Mouse (Mus musculus) CH12.LX (cell line): Measurements from ENCODE around the gene Lep. TPM values are rescaled to one million over a fixed set of nuclear protein-coding genes. Genes with fewer than 3 reads are reported as not detected.

Experiments
- DNase-seq: peaks from one replicate; pipeline ENCODE4 v3.0.0-alpha.2; 2013; ENCODE audit errors: extremely low read depth
- H3K27ac ChIP-seq: 2 replicates; pipeline ENCODE4 v1.5.1; 2012; ENCODE audit warnings: low read depth, mild to moderate bottlenecking, control low read depth, moderate library complexity; ENCODE audit not compliant: insufficient read depth
- H3K27me3 ChIP-seq: replicated peaks from 2 replicates; pipeline ENCODE3; 2012; ENCODE audit warnings: inconsistent platforms
- H3K36me3 ChIP-seq, 2 experiments: replicated peaks in 1 of 2; 2 replicates each; pipeline versions ENCODE3 to v1.6.1; 2012; ENCODE audit warnings: inconsistent platforms in 1 of 2, low read length in 1 of 2, mild to moderate bottlenecking in 1 of 2, mixed read lengths in 1 of 2, moderate library complexity in 1 of 2; ENCODE audit not compliant: control insufficient read depth in 1 of 2, insufficient read depth in 1 of 2
- H3K4me1 ChIP-seq, 2 experiments: 2 replicates each; pipeline ENCODE4 v1.6.1; 2012; ENCODE audit warnings: inconsistent platforms in 1 of 2, moderate library complexity in 1 of 2; ENCODE audit not compliant: insufficient read depth in 2 of 2, control insufficient read depth in 1 of 2
- H3K4me2 ChIP-seq: 2 replicates; pipeline ENCODE4 v1.6.1; 2012; ENCODE audit warnings: low read depth, mild to moderate bottlenecking, control low read depth; ENCODE audit not compliant: poor library complexity, insufficient read depth, severe bottlenecking
- H3K4me3 ChIP-seq, 3 experiments: fragments of 150-350 bp in 1 of 3; sonication (generic) in 1 of 3; replicated peaks in 1 of 3; 2 replicates each; pipeline versions ENCODE3 to v1.5.1; 2011 to 2012; ENCODE audit warnings: low read depth in 2 of 3, low read length in 2 of 3, mild to moderate bottlenecking in 2 of 3, moderate library complexity in 2 of 3, control low read depth in 1 of 3, improper control_type of control experiment in 1 of 3, inconsistent platforms in 1 of 3, mixed read lengths in 1 of 3; ENCODE audit not compliant: poor library complexity in 1 of 3
- H3K79me2 ChIP-seq: replicated peaks from 2 replicates; pipeline ENCODE4 v1.6.1; 2012; ENCODE audit warnings: mild to moderate bottlenecking, moderate library complexity; ENCODE audit not compliant: control insufficient read depth, poor library complexity, insufficient read depth, severe bottlenecking; ENCODE audit errors: extremely low read depth
- H3K9ac ChIP-seq: 2 replicates; pipeline ENCODE4 v1.6.1; 2012; ENCODE audit warnings: low read depth, mild to moderate bottlenecking, control low read depth, moderate library complexity; ENCODE audit not compliant: insufficient read depth
- H3K9me3 ChIP-seq: replicated peaks from 2 replicates; pipeline ENCODE3; 2012; ENCODE audit warnings: low read length, inconsistent platforms, mixed read lengths
- BHLHE40 ChIP-seq: IDR thresholded peaks from 2 replicates; pipeline ENCODE4 v1.6.1; 2011; ENCODE audit warnings: mild to moderate bottlenecking, low read depth, low read length, improper control_type of control experiment
- CHD2 ChIP-seq: IDR thresholded peaks from 2 replicates; pipeline ENCODE4 v1.6.1; 2011; ENCODE audit warnings: low read length, improper control_type of control experiment
- CTCF ChIP-seq, 2 experiments: IDR thresholded peaks in 1 of 2; conservative IDR thresholded peaks in 1 of 2; 2 replicates each; pipeline ENCODE4 v1.5.1; 2011 to 2012; ENCODE audit warnings: low read depth in 2 of 2, low read length in 2 of 2, improper control_type of control experiment in 1 of 2, inconsistent platforms in 1 of 2, mild to moderate bottlenecking in 1 of 2, moderate library complexity in 1 of 2
- ETS1 ChIP-seq: conservative IDR thresholded peaks from 2 replicates; pipeline ENCODE4 v1.6.1; 2012; ENCODE audit warnings: low read depth, mild to moderate bottlenecking, inconsistent platforms, low read length, improper control_type of control experiment, moderate library complexity
- IRF4 ChIP-seq: IDR thresholded peaks from 2 replicates; pipeline ENCODE4 v1.6.1; 2014; ENCODE audit warnings: low read depth, mild to moderate bottlenecking, inconsistent platforms, low read length, improper control_type of control experiment
- MAFK ChIP-seq: IDR thresholded peaks from 2 replicates; pipeline ENCODE4 v1.6.1; 2011; ENCODE audit warnings: low read length, improper control_type of control experiment; ENCODE audit not compliant: insufficient replicate concordance
- MAX ChIP-seq: IDR thresholded peaks from 2 replicates; pipeline ENCODE4 v1.6.1; 2011; ENCODE audit warnings: low read length, improper control_type of control experiment
- MAZ ChIP-seq: IDR thresholded peaks from 2 replicates; pipeline ENCODE4 v1.6.1; 2012; ENCODE audit warnings: low read depth, mild to moderate bottlenecking, inconsistent platforms, low read length, improper control_type of control experiment, moderate library complexity
- MXI1 ChIP-seq: IDR thresholded peaks from 2 replicates; pipeline ENCODE4 v1.6.1; 2011; ENCODE audit warnings: mild to moderate bottlenecking, low read depth, low read length, improper control_type of control experiment
- NELFE ChIP-seq: IDR thresholded peaks from 2 replicates; pipeline ENCODE4 v1.6.1; 2011; ENCODE audit warnings: low read depth, low read length, improper control_type of control experiment
- PAX5 ChIP-seq: IDR thresholded peaks from 2 replicates; pipeline ENCODE4 v1.6.1; 2012; ENCODE audit warnings: low read length, inconsistent platforms, mixed read lengths
- POLR2A ChIP-seq: IDR thresholded peaks from 2 replicates; pipeline ENCODE4 v1.6.1; 2011; ENCODE audit warnings: low read depth, mild to moderate bottlenecking, improper control_type of control experiment, low read length
- RCOR1 ChIP-seq: conservative IDR thresholded peaks from 2 replicates; pipeline ENCODE4 v1.6.1; 2012; ENCODE audit warnings: low read depth, mild to moderate bottlenecking, inconsistent platforms, low read length, improper control_type of control experiment
- SMC3 ChIP-seq: IDR thresholded peaks from 2 replicates; pipeline ENCODE4 v1.6.1; 2011; ENCODE audit warnings: low read depth, low read length, improper control_type of control experiment
- TBP ChIP-seq: conservative IDR thresholded peaks from 2 replicates; pipeline ENCODE4 v1.6.1; 2011; ENCODE audit warnings: low read depth, low read length, improper control_type of control experiment
- TCF12 ChIP-seq: IDR thresholded peaks from 2 replicates; pipeline ENCODE4 v1.6.1; 2014; ENCODE audit warnings: low read depth, mild to moderate bottlenecking, inconsistent platforms, low read length, improper control_type of control experiment
- USF1 ChIP-seq: IDR thresholded peaks from 2 replicates; pipeline ENCODE4 v1.6.1; 2014; ENCODE audit warnings: low read depth, mild to moderate bottlenecking, inconsistent platforms, low read length, improper control_type of control experiment
- USF2 ChIP-seq: conservative IDR thresholded peaks from 2 replicates; pipeline ENCODE4 v1.6.1; 2011; ENCODE audit warnings: low read depth, low read length, improper control_type of control experiment
- ZKSCAN1 ChIP-seq: IDR thresholded peaks from 2 replicates; pipeline ENCODE4 v1.6.1; 2012; ENCODE audit warnings: low read depth, inconsistent platforms, low read length, improper control_type of control experiment, borderline replicate concordance
- ZNF384 ChIP-seq: IDR thresholded peaks from 2 replicates; pipeline ENCODE4 v1.6.1; 2012; ENCODE audit warnings: low read depth, low read length, improper control_type of control experiment, inconsistent platforms
- dilution Hi-C: fragments of 300-500 bp; cut with MboI; formaldehyde crosslinking; loops from 2 replicates; pipeline ENCODE4 v1.14.3; 2020; ENCODE audit warnings: low sequenced_read_pairs; ENCODE audit not compliant: extremely low pct_unique_long_range_greater_than_20kb, extremely low pct_ligation_motif_present
- in situ Hi-C: fragments of 300-500 bp; cut with MboI; formaldehyde crosslinking; loops from 3 replicates; pipeline ENCODE4 v1.14.3; 2019; ENCODE audit warnings: low sequenced_read_pairs, low pct_ligation_motif_present, low pct_unique_long_range_greater_than_20kb, mixed read lengths
- polyA plus RNA-seq: library from polyadenylated mRNA; unstranded; fragments of >175 nt; gene quantifications from 2 replicates; pipeline ENCODE4 v1.2.1, GENCODE M21; 2012; ENCODE audit warnings: low read depth; ENCODE audit not compliant: insufficient read length
- total RNA-seq, 2 experiments: library from RNA; depleted of rRNA; stranded (reverse); fragments of 300-350 nt in 1 of 2; fragments of >200 nt in 1 of 2; gene quantifications; 2 replicates each; pipeline ENCODE4 v1.2.3; 2012 to 2014

The Lep gene
- total and polyA plus RNA-seq, 3 experiments, result not detected

DNA sequence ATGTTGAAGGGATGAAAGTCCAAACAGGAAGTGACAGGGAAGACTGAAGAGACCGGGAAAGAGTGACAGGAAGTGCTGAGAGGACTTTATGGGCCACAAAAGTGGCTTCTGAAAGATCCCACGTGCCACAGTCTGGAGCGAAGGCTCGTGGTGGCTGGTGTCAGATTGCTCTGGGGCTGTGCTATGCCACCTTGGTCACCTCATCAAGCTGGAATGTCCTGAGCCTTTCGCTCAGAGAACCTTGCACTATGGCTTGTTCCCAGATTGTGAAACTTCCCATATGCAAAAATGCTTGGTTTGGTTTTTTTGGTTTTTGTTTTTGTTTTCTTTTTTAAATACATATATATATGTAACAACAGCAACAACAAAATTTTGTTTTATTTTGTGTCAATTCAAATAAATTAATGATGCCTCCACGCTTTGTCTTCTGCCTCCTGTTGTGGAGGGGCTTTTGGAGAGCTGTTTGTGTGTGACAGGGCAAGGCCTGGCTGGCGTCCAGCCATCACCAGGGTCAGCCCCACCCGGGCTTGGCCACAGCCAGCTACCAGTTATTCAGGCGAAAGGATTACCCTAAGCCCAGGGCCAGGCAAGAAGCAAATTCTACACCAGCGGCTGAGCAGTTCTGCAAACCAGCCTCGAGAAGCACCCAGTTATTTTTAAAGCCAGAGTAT is 13.6 kb downstream of the Lep start:
- H3K9ac ChIP-seq, result no peak overlapping the region
- H3K4me2 ChIP-seq, result no peak overlapping the region
- no peak overlapping the region for H3K27ac ChIP-seq
- H3K79me2 ChIP-seq, result no peaks in the 10 kb centered on the region
- no peak for DNase-seq
- H3K9me3 ChIP-seq, result no peaks in the 10 kb centered on the region
- H3K36me3 ChIP-seq, result no peaks in the 10 kb centered on the region
- peaks cover 32% of the 10 kb centered on the region for H3K27me3 ChIP-seq
- TF ChIP-seq PAX5 (no peak), SMC3 (no peak), IRF4 (no peak), TBP (no peak), CTCF (conservative IDR thresholded peaks at IDR 0.05 in 1 of 2, IDR thresholded peaks at IDR 0.05 in 1 of 2; ENCODE audit: low read depth in 2 of 2, low read length in 2 of 2) (no peak), ZNF384 (no peak), ETS1 (no peak), MAX (no peak), MAFK (no peak), MAZ (no peak), NELFE (no peak), MXI1 (no peak), ZKSCAN1 (no peak), CHD2 (no peak), POLR2A (no peak), USF1 (no peak), RCOR1 (no peak), BHLHE40 (no peak), USF2 (no peak)
- in situ Hi-C loops, result no loop called here
- H3K4me1 ChIP-seq, result no peaks in the 10 kb centered on the region
- no peak overlapping the region for H3K4me3 ChIP-seq
- dilution Hi-C loops, result no loop called here

DNA sequence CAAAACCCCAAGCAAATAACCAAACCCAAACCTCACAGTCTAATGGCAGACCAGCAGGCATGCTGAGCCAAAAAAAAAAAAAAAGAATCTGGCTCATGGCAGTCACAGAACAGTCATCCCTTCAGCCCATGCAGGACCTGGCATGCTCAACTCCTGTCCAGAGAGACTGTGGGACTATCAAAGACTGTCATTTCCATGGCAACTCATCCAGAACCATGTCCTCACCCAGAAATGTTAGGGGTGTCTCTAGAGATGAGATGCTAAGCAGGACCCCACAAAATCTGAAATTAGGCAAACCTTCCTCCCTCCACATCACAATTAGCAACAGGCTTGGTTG is 14.1 kb downstream of the Lep start:
- dilution Hi-C loops (no loop called here), in situ Hi-C loops (no loop called here)
- TF ChIP-seq CHD2 (no peak), TCF12 (no peak)

More for the DNA sequence above, 14.1 kb downstream of the Lep start:
- no peak for DNase-seq
- H3K79me2 ChIP-seq, result no peaks in the 10 kb centered on the region
- H3K9ac ChIP-seq, result no peak overlapping the region
- H3K4me3 ChIP-seq, result no peak overlapping the region
- H3K27me3 ChIP-seq, result peaks cover 32% of the 10 kb centered on the region
- H3K4me2 ChIP-seq, result no peak overlapping the region
- H3K9me3 ChIP-seq, result no peaks in the 10 kb centered on the region
- no peak overlapping the region for H3K27ac ChIP-seq
- H3K4me1 ChIP-seq, result no peaks in the 10 kb centered on the region
- H3K36me3 ChIP-seq, result no peaks in the 10 kb centered on the region
